Mouse (Mus musculus) ES-E14 (cell line): ENCODE measurements at regions not wholly inside any gene's neighbourhood (a gene's known extent, or its start where the extent isn't known, plus 50 kb on each side); places are given as distances from the start of the nearest gene placed in this dataset.

Experiments used
- DNase-seq: peaks from one replicate; pipeline ENCODE4 v3.0.0-alpha.2; 2013; ENCODE audit warnings: low read depth, low spot score
- H3K27ac ChIP-seq: 2 replicates; pipeline ENCODE4 v1.5.1; 2012; ENCODE audit warnings: low read depth, mild to moderate bottlenecking, low read length, moderate library complexity, mixed read lengths; ENCODE audit not compliant: poor library complexity, insufficient read depth, severe bottlenecking
- H3K36me3 ChIP-seq: 2 replicates; pipeline ENCODE4 v1.6.1; 2012; ENCODE audit warnings: mild to moderate bottlenecking, low read length, moderate library complexity, mixed read lengths; ENCODE audit not compliant: control insufficient read depth, poor library complexity, insufficient read depth, severe bottlenecking
- H3K4me1 ChIP-seq, 2 experiments: fragments of 150-350 bp in 1 of 2; sonication (generic) in 1 of 2; 2 replicates each; pipeline ENCODE4 v1.6.1; 2012; ENCODE audit warnings: low read length in 2 of 2, mild to moderate bottlenecking in 1 of 2, mixed read lengths in 1 of 2; ENCODE audit not compliant: control insufficient read depth in 2 of 2, insufficient read depth in 2 of 2, poor library complexity in 1 of 2
- H3K4me3 ChIP-seq, 2 experiments: fragments of 150-350 bp in 1 of 2; sonication (generic) in 1 of 2; 2 replicates each; pipeline ENCODE4 v1.5.1; 2012; ENCODE audit warnings: low read length in 2 of 2, low read depth in 1 of 2, mild to moderate bottlenecking in 1 of 2, mixed read lengths in 1 of 2; ENCODE audit not compliant: insufficient read depth in 1 of 2, poor library complexity in 1 of 2, severe bottlenecking in 1 of 2
- H3K9ac ChIP-seq: 2 replicates; pipeline ENCODE4 v1.6.1; 2012; ENCODE audit warnings: low read depth, mild to moderate bottlenecking, low read length, mixed read lengths; ENCODE audit not compliant: poor library complexity, insufficient read depth, severe bottlenecking
- H3K9me3 ChIP-seq: fragments of 150-350 bp; sonication (generic); 2 replicates; pipeline ENCODE4 v1.6.1; 2012; ENCODE audit warnings: low read depth, mild to moderate bottlenecking, low read length; ENCODE audit not compliant: control insufficient read depth, insufficient read depth
- CHD2 ChIP-seq: IDR thresholded peaks from 2 replicates; pipeline ENCODE4 v1.6.1; 2014; ENCODE audit warnings: mild to moderate bottlenecking, low read depth, low read length, inconsistent platforms
- HCFC1 ChIP-seq: IDR thresholded peaks from 2 replicates; pipeline ENCODE4 v1.6.1; 2012; ENCODE audit warnings: low read length, inconsistent platforms, borderline replicate concordance; ENCODE audit not compliant: insufficient read depth
- MAFK ChIP-seq: IDR thresholded peaks from 2 replicates; pipeline ENCODE4 v1.6.1; 2014; ENCODE audit warnings: mild to moderate bottlenecking, low read depth, low read length, inconsistent platforms; ENCODE audit not compliant: insufficient read depth
- ZC3H11A ChIP-seq: IDR thresholded peaks from 2 replicates; pipeline ENCODE4 v1.6.1; 2012; ENCODE audit warnings: low read depth, mild to moderate bottlenecking, inconsistent platforms, low read length, borderline replicate concordance
- ZNF384 ChIP-seq: IDR thresholded peaks from 2 replicates; pipeline ENCODE4 v1.6.1; 2012; ENCODE audit warnings: low read depth, low read length, inconsistent platforms
- in situ Hi-C, 2 experiments: fragments of 600-800 bp; cut with MboI; formaldehyde crosslinking; loops; one replicate each; pipeline ENCODE4 v1.15.1; 2025; ENCODE audit warnings: low sequenced_read_pairs in 2 of 2, inconsistent platforms in 1 of 2; ENCODE audit not compliant: unreplicated experiment in 2 of 2

GRCm38 (mm10) chr4:153070190-153070745, 412.3 kb downstream of the Ajap1 start:
- Histone ChIP-seq H3K4me1 (no peaks in the 10 kb centered on the region), H3K36me3 (no peaks in the 10 kb centered on the region), H3K4me3 (0 out of 4 replicates have a peak overlapping the region, but pooled peaks of 1 of the 2 experiments have one; percentile 12), H3K27ac (no peak overlapping the region), H3K9me3 (no peaks in the 10 kb centered on the region), H3K9ac (no peak overlapping the region)
- TF ChIP-seq ZC3H11A (no peak), MAFK (no peak), ZNF384 (no peak), CHD2 (no peak), HCFC1 (no peak)
- DNase-seq: no peak
- in situ Hi-C loops: no loop called here

- TF ChIP-seq HCFC1 (no peak), ZNF384 (no peak), MAFK (no peak), CHD2 (no peak), ZC3H11A (no peak)
- Histone ChIP-seq H3K9ac (no peak overlapping the region), H3K4me3 (no peak overlapping the region), H3K27ac (no peak overlapping the region), H3K4me1 (no peaks in the 10 kb centered on the region), H3K9me3 (no peaks in the 10 kb centered on the region), H3K36me3 (no peaks in the 10 kb centered on the region)
- DNase-seq: no peak
- in situ Hi-C loops: no loop called here
These were observed 414.1 kb downstream of the Ajap1 start for GRCm38 (mm10) chr4:153068484-153069033.

- no peak for DNase-seq
- no peak overlapping the region for H3K4me3 ChIP-seq
- no peaks in the 10 kb centered on the region for H3K4me1 ChIP-seq
- no peak overlapping the region for H3K9ac ChIP-seq
- no peak for TF ChIP-seq HCFC1
- TF ChIP-seq MAFK: no peak
- TF ChIP-seq ZC3H11A: no peak
- TF ChIP-seq ZNF384: no peak
- no peak for TF ChIP-seq CHD2
- H3K27ac ChIP-seq: no peak overlapping the region
- in situ Hi-C loops: no loop called here
- no peaks in the 10 kb centered on the region for H3K36me3 ChIP-seq
- no peaks in the 10 kb centered on the region for H3K9me3 ChIP-seq
These were observed 418.5 kb downstream of the Ajap1 start for GRCm38 (mm10) chr4:153064021-153064605.

GRCm38 (mm10) chr4:153063402-153063801, 419.2 kb downstream of the Ajap1 start:
- in situ Hi-C loops: no loop called here
- no peaks in the 10 kb centered on the region for H3K36me3 ChIP-seq
- no peak overlapping the region for H3K9ac ChIP-seq
- no peak for DNase-seq
- no peaks in the 10 kb centered on the region for H3K9me3 ChIP-seq
- TF ChIP-seq CHD2 (no peak), MAFK (no peak), ZNF384 (no peak), HCFC1 (no peak), ZC3H11A (no peak)
- H3K4me1 ChIP-seq: 0 out of 4 replicates have a peak, but pooled peaks cover 0 to 2% of the 10 kb centered on the region in 2 experiments
- H3K4me3 ChIP-seq: no peak overlapping the region
- H3K27ac ChIP-seq: no peak overlapping the region
